Mouse (Mus musculus): ENCODE data around the gene Cmtm7.

The Cmtm7 gene

DNA sequence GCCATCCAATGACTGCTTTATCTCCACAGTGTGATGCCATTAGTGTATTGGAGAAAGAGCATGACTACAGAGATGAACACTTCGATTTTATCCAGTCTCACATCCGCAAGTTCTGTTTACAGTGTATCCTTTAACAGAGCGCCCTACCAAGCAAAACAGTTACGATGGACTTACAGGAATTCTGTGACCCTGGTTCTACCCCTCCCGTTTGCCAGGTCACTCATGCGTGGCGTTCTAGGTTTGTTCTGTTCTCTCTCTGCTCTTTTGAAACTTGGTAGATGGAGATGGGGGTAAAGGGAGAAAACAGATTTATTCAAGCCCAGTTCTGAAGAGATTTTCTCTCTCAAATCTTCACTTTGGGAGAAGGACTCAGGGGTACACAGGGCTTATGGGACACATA is 68.2 kb downstream of the Cmtm7 start:
- DNase-seq, result no peak

DNA sequence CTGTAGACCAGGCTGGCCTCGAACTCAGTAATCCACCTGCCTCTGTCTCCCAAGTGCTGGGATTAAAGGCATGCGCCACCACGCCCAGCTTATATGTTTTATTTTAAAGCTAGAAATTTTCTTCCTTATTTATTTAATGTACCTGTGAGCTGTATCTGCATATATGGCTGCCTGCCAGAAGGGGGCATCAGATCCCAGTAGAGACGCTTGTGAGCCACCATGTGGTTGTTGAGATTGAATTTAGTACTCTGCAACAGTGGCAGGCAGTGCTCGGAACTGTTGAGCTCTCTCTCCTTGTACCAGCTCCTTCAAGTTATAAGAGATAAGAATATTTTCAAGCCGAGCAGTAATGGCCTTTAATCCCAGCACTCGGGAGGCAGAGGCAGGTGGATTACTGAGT is 71.3 kb downstream of the Cmtm7 start:
- peak; percentile 51 for DNase-seq

DNA sequence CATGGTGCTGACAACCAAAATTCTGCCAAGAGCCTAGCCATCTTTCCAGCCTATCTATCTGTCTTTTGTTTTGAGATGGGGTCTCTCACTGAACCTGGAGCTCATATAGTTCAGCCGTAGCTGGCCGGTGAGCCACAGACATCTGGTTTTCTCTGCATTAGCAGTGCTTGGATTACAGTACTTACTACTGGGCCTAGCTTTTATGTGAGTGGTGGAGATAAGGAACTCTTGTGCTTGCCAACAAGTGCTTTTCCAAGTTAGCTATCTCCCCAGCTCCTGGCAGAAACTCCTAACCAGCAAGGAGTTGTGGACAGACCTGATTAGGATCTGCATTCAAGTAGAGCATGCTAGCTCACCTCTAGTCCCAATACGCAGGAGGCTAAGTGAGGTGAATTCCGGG is 73.9 kb downstream of the Cmtm7 start:
- no peak for DNase-seq

Data from lung, postnatal 36 days (tissue).